Mouse (Mus musculus) c-Kit-positive CD71-positive TER-119-positive erythroid progenitor cells, embryonic 14.5 days (primary cell): ENCODE measurements around the gene Rbfox1.

Experiments used
- DNase-seq: peaks from one replicate; pipeline ENCODE4 v3.0.0-alpha.2; 2013; ENCODE audit warnings: low spot score

The Rbfox1 gene

DNA sequence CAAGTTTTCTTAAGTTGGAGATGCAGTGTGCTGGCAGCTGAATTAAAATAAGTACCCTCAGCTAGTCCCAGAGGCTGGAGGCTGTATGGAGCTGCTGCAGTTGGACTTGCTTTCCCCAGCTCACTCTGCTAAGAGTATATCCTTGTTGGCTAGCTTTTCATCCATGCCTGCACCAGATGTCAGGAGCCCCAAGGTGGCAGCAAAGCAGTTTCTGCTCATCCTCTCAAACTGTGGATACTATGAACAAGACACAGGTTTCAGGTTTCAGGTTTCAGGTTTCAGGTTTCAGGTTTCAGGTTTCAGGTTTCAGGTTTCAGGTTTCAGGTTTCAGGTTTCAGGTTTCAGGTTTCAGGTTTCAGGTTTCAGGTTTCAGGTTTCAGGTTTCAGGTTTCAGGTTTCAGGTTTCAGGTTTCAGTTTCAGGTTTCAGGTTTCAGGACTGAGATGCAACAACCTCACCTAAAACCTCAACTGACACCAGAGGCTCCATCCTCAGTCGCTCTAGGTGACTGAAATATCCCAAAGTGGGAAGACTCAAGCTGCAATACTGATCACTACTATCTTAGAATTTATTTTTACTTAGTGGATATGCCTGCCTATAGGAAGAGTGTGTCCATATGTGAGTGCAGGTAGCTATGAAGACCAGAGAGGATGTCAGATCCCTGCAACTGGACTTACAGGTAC, 801.1 kb downstream of the Rbfox1 start:
- no peak for DNase-seq

GRCm38 (mm10) chr16:6704847-6705246, 819.7 kb downstream of the Rbfox1 start:
- no peak for DNase-seq

- no peak for DNase-seq
Measured at GRCm38 (mm10) chr16:6712341-6712740, 827.2 kb downstream of the Rbfox1 start.

- no peak for DNase-seq
Measured at GRCm38 (mm10) chr16:6715245-6715644, 830.1 kb downstream of the Rbfox1 start.

- no peak for DNase-seq
Measured at GRCm38 (mm10) chr16:6716214-6716911, 831.2 kb downstream of the Rbfox1 start.

- DNase-seq, result no peak
Measured at GRCm38 (mm10) chr16:6719027-6719426, 833.9 kb downstream of the Rbfox1 start.

DNA sequence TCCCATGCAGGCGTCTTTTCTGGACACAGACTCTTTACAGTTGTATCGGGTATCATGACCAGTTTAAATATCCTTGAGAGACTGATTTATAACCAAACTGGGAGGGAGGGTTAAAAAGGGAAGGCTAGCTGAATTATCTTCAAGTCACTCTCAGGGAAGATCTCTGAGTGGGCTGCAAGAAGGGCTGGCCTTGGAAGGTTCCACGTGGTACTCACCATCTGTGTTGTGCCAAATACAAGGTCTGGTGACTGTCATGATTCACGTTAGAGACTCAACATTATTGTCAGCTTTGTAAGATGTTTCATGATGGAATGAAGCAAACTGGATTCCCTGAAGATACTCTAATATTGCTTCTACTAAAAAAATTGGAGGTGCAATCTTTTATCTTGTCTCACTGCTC, 847.5 kb downstream of the Rbfox1 start:
- DNase-seq, result no peak

DNA sequence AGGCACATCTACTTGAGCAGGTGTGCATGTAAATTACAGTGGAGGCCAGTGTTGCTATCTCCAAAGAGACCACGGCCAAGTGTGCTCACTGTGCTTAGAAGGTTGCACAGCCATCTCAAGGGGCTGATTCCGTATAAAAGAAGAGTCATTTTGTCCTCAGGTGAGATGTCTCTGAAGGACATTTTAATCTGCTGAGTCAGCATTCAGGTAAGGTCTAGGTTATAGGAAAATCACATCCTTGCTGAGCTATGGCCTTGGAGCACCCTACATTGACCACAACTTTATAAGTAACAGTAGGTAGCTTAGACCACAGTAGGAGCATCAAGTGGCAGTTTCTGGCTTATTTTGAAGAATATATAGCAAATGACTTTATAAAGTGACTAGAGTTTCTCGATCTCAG, 848.3 kb downstream of the Rbfox1 start:
- DNase-seq, result no peak

- no peak for DNase-seq
Measured at GRCm38 (mm10) chr16:6736566-6736965, 851.4 kb downstream of the Rbfox1 start.

DNA sequence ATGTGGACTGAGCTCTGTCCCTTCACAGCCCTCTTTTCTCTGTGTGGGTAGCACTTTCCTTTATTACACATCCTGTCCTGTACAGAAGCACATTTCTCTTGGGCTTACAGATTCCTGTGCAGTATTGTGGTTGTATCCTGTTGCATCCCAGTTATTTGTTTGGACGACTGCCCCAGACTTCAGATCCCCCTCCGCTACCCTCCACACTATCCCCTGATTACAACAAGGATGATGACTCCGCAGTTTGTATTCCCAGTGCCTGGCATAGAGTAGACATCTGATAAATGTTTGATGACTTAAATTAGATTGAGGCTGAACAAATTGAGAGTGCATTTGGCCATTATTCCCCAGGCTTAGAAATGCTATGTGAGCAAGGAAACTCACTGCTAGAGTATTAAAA, 851.8 kb downstream of the Rbfox1 start:
- no peak for DNase-seq

DNA sequence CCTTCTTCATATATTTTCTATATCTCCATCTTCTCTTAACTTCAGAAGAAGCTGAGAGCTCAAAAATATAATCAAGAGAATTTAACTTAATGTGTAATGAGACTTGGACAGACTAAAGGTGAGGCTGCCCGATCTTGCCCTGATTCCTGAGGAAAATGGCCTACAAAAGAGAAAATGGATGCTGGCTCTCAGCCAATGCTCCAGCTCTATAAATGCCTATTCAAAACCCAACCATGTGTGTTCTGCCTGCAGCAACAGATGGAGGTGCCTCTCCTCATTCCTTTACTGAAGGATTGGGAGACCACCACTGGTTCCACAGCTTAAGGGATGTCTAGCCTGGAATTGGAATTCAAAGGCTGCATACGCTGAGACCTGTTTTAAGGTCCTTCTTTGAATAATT, 861.0 kb downstream of the Rbfox1 start:
- no peak for DNase-seq

DNA sequence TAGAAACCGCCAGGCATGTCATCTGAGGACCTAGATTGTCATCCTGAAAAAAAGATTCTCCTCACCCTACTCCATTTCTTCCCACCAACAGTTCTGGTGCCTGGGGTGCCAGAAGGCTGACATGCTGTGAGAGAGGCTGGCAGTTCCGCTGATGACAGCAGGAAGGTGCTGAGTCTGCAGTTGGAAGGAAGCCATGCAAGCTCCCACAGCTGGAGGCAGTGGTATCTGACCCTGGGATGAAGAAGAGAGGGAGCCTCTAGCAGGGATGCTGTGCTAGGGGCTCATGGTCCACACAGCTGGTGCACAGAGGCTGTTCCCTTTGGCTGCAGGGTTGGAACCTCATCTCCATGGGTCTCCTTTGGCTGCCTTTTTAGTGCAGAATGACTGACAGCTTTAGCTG, 865.3 kb downstream of the Rbfox1 start:
- DNase-seq, result no peak

DNA sequence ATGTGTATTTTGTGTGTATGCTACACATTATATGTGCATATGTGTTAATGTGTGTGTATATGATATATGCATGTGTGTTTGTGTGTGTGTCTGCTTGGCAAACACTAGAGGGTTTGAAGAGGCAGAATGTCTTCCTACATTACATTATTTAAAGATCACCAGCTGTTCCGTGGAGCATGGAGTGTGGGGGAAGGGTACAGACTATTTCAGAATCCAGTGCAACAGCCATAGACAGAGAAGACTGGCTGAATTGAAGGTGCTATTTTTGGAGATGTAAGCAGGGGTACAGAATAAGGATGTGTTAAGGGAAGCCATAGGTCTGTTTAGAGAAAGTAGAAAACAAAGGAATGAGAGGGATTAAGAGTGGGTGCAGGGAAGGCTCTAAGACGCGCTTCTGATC, 869.7 kb downstream of the Rbfox1 start:
- DNase-seq, result no peak

DNA sequence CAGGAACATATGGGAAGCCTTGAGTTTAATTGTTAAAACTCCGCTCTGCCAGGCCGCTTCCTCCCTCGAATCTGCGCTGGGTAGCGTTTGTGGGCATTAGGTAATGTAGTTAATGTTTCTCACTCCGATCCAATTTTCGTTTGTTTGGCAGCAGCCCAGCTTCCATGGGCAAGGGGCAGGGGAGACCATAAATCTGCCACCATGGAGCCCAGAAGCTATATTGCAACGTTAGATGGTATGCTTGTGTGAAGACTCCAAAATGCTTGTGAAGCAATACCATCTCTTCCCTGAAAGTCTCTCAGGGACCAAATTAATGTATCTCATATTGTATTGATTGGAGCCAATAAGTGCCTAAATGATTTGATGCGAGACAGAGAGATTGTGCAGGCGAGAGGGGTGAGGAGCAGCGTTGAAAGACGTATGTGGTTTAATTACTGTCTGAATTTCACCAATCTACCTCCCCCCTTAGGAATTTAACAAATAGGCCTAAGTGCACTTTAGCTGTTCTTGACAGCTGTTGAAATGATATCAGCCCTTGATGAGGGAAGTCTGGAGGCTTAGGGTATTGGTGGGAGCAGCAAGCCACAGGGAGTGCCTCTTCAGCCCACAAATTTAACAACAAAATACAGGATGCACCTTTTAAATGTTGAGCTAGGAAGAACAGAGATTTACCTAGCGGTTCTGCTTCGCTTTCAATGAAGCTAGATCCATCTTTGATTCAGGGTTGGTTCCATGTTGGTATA, 884.5 kb downstream of the Rbfox1 start:
- no peak for DNase-seq

- no peak for DNase-seq
Measured at GRCm38 (mm10) chr16:6777506-6778185, 892.5 kb downstream of the Rbfox1 start.

DNA sequence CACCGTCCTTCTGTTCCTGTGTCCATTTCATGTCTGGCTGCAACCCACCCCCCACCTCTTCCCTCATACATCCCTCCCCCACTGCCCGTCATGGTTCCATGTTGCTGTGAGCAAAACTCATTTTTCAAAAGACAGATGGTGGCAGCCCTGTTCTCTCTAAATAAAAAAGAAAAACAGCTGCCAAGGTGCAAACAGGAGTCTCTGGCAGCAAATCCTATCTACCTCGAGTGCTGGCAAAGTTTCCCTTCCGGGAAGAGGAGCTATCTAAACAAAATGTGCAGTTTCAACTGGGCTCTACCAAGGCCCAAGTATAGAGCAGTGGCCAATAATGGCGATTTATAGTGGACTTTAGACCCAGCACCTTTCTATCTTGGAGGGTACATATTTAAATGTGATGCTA, 899.0 kb downstream of the Rbfox1 start:
- no peak for DNase-seq

GRCm38 (mm10) chr16:6785026-6785425, 899.9 kb downstream of the Rbfox1 start:
- no peak for DNase-seq

DNA sequence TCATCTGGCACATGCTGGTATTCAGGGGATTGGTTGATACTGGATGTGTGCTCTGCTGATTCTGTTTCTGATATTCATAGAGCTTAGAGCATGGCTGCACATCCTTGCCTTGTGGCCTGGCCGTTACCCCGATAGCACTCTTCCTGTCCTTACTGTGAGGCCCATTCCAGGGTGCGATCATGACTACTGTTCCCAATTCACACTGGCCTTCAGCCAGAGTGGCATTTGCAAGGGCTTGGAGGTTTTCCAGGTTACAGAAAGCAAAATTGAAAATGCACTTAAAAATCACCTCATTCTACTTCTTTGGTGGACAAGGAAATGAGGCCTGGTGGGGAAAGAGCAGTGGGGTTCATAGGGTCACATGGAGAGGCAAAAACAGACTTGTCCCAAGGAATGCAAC, 906.1 kb downstream of the Rbfox1 start:
- no peak for DNase-seq

- peak; percentile 2 for DNase-seq
Measured at GRCm38 (mm10) chr16:6791655-6792054, 906.5 kb downstream of the Rbfox1 start.

- DNase-seq, result no peak
Measured at GRCm38 (mm10) chr16:6806246-6806645, 921.1 kb downstream of the Rbfox1 start.

- no peak for DNase-seq
Measured at GRCm38 (mm10) chr16:6807835-6808234, 922.7 kb downstream of the Rbfox1 start.

DNA sequence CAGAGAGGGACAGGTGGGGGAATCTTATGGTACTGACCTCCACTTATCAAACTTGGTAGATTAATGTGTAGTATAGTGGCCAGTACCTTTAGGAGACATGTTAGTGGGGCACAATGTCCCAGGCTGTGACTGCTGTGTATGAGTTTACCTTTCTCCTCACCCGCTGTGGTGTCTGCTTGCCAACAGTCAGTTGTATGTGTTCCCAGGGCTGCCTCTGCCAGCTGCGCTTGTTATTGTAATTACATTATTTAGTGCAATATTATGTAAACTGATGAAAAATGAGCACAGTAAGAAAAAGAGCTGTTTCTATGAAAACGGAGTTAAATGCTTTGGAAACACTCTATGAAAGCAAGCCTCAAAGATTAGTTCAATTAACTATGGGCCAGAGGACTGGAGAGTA, 928.7 kb downstream of the Rbfox1 start:
- no peak for DNase-seq

DNA sequence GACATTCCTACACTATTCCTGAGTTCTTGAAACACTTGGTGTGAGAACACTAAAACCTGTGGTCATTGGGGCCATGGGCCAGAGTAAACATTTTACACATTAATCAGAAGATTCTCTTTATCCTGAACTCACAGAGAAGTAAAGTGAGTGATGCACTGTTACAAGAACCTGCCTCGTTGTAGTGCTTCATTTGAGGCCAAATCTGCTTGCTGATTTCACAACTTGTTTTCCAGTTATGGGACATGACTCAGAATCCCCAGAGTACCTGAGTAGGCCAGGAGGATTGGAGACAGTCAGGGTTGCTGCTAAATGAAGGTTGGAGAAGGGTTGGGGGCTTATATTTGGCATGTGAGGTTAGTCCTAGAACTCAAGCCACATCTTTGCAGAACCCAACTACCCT, 936.6 kb downstream of the Rbfox1 start:
- DNase-seq, result no peak
